Mouse (Mus musculus): ENCODE results near the gene Zfp940. TPM values are rescaled to one million over a fixed set of nuclear protein-coding genes. Genes with fewer than 3 reads are reported as not detected.
"Not testable (repeated sequence)": the region's sequence is repeated elsewhere in the genome, so short reads cannot be mapped to it uniquely, and the experiment has no call there.

Gene Zfp940
- 9.0 and 10.2 TPM in 2 replicates for polyA plus RNA-seq (2016; fragmentation: Nextera tagmentation; extraction: Ambion mirVana)

- H3K36me3 ChIP-seq = peaks cover 23% of the 10 kb centered on the region
- H3K9ac ChIP-seq (replicated peaks) = peak within 1 kb of the TSS; percentile 61
- H3K4me3 ChIP-seq (replicated peaks) = peak within 1 kb of the TSS; percentile 55
- peaks cover 6% of the 10 kb centered on the region for H3K4me1 ChIP-seq (replicated peaks)
- WGBS = 1% methylated on average over 21 of the region's 21 CpGs
- H3K27me3 ChIP-seq = no peaks in the 10 kb centered on the region
- no peak within 1 kb of the TSS for H3K27ac ChIP-seq
- H3K4me2 ChIP-seq = peak within 1 kb of the TSS; percentile 75
- no peaks in the 10 kb centered on the region for H3K9me3 ChIP-seq
- peak; percentile 93 for ATAC-seq (ENCODE audit: insufficient number of reproducible peaks, insufficient read depth, low FRiP score, low TSS enrichment, low read depth)
Observed at GRCm38 (mm10) chr7:29853219-29853842, at the start of gene Zfp940. Gene Zfp940, minus strand, starts transcription at chr7:29853669.

GRCm38 (mm10) chr7:29898351-29898750, 44.9 kb upstream of the Zfp940 start:
- 92% methylated on average over 4 of the region's 4 CpGs for WGBS

GRCm38 (mm10) chr7:29892756-29893155, 39.3 kb upstream of the Zfp940 start:
- Histone ChIP-seq H3K36me3 (peaks cover 79% of the 10 kb centered on the region), H3K27me3 (no peaks in the 10 kb centered on the region), H3K9ac (replicated peaks) (no peak overlapping the region), H3K4me3 (replicated peaks) (no peak overlapping the region), H3K4me2 (no peak overlapping the region), H3K27ac (no peak overlapping the region), H3K9me3 (peaks cover 66% of the 10 kb centered on the region), H3K4me1 (replicated peaks) (no peaks in the 10 kb centered on the region)
- no peak for ATAC-seq (ENCODE audit: insufficient number of reproducible peaks, insufficient read depth, low FRiP score, low TSS enrichment, low read depth)
- WGBS = 97% methylated on average over 4 of the region's 4 CpGs

More at GRCm38 (mm10) chr7:29898351-29898750, 44.9 kb upstream of the Zfp940 start:
- Histone ChIP-seq H3K27ac (no peak overlapping the region), H3K9me3 (peaks cover 38% of the 10 kb centered on the region), H3K4me3 (replicated peaks) (no peak overlapping the region), H3K4me2 (no peak overlapping the region), H3K36me3 (peaks cover 94% of the 10 kb centered on the region), H3K4me1 (replicated peaks) (no peaks in the 10 kb centered on the region), H3K9ac (replicated peaks) (no peak overlapping the region), H3K27me3 (no peaks in the 10 kb centered on the region)
- ATAC-seq (ENCODE audit: insufficient number of reproducible peaks, insufficient read depth, low FRiP score, low TSS enrichment, low read depth) = no peak

GRCm38 (mm10) chr7:29890501-29890900, 37.0 kb upstream of the Zfp940 start:
- H3K36me3 ChIP-seq = peaks cover 56% of the 10 kb centered on the region
- no peak overlapping the region for H3K4me2 ChIP-seq
- no peaks in the 10 kb centered on the region for H3K4me1 ChIP-seq (replicated peaks)
- no peak for ATAC-seq (ENCODE audit: insufficient number of reproducible peaks, insufficient read depth, low FRiP score, low TSS enrichment, low read depth)
- H3K9ac ChIP-seq (replicated peaks) = no peak overlapping the region
- H3K4me3 ChIP-seq (replicated peaks) = no peak overlapping the region
- peaks cover 75% of the 10 kb centered on the region for H3K9me3 ChIP-seq
- 96% methylated on average over 7 of the region's 7 CpGs for WGBS
- no peaks in the 10 kb centered on the region for H3K27me3 ChIP-seq
- no peak overlapping the region for H3K27ac ChIP-seq

- Histone ChIP-seq H3K27me3 (no peaks in the 10 kb centered on the region), H3K9me3 (peaks cover 35% of the 10 kb centered on the region), H3K4me3 (replicated peaks) (no peak overlapping the region), H3K9ac (replicated peaks) (no peak overlapping the region), H3K27ac (no peak overlapping the region), H3K4me1 (replicated peaks) (no peaks in the 10 kb centered on the region), H3K36me3 (peaks cover 25% of the 10 kb centered on the region), H3K4me2 (no peak overlapping the region)
- ATAC-seq (ENCODE audit: insufficient number of reproducible peaks, insufficient read depth, low FRiP score, low TSS enrichment, low read depth) = no peak
- 90% methylated on average over 7 of the region's 7 CpGs for WGBS
Observed at GRCm38 (mm10) chr7:29880916-29881315, 27.4 kb upstream of the Zfp940 start.

- Histone ChIP-seq H3K4me1 (replicated peaks) (no peaks in the 10 kb centered on the region), H3K4me3 (replicated peaks) (no peak overlapping the region), H3K27me3 (no peaks in the 10 kb centered on the region), H3K9me3 (peaks cover 34% of the 10 kb centered on the region), H3K27ac (no peak overlapping the region), H3K4me2 (no peak overlapping the region), H3K36me3 (peaks cover 34% of the 10 kb centered on the region), H3K9ac (replicated peaks) (no peak overlapping the region)
- 34% methylated on average over 7 of the region's 7 CpGs for WGBS
- ATAC-seq (ENCODE audit: insufficient number of reproducible peaks, insufficient read depth, low FRiP score, low TSS enrichment, low read depth) = no peak
Observed at GRCm38 (mm10) chr7:29880056-29880455, 26.6 kb upstream of the Zfp940 start.

GRCm38 (mm10) chr7:29877561-29877960, 24.1 kb upstream of the Zfp940 start:
- ATAC-seq (ENCODE audit: insufficient number of reproducible peaks, insufficient read depth, low FRiP score, low TSS enrichment, low read depth); H3K9ac ChIP-seq (replicated peaks); H3K4me1 ChIP-seq (replicated peaks); H3K4me3 ChIP-seq (replicated peaks); H3K4me2 ChIP-seq; H3K27me3 ChIP-seq; H3K27ac ChIP-seq: not testable (repeated sequence)
- 92% methylated on average over 9 of the region's 9 CpGs for WGBS
- H3K36me3 ChIP-seq = peaks cover 45% of the 10 kb centered on the region
- H3K9me3 ChIP-seq = peaks cover 28% of the 10 kb centered on the region

GRCm38 (mm10) chr7:29874256-29874655, 20.8 kb upstream of the Zfp940 start:
- H3K4me3 ChIP-seq (replicated peaks) = no peak overlapping the region
- no peak overlapping the region for H3K9ac ChIP-seq (replicated peaks)
- no peak overlapping the region for H3K27ac ChIP-seq
- WGBS = 94% methylated on average over 10 of the region's 10 CpGs
- H3K4me1 ChIP-seq (replicated peaks) = no peaks in the 10 kb centered on the region
- H3K4me2 ChIP-seq = no peak overlapping the region
- H3K36me3 ChIP-seq = peaks cover 52% of the 10 kb centered on the region
- peaks cover 42% of the 10 kb centered on the region for H3K9me3 ChIP-seq
- no peak for ATAC-seq (ENCODE audit: insufficient number of reproducible peaks, insufficient read depth, low FRiP score, low TSS enrichment, low read depth)
- no peaks in the 10 kb centered on the region for H3K27me3 ChIP-seq

- no peak for ATAC-seq (ENCODE audit: insufficient number of reproducible peaks, insufficient read depth, low FRiP score, low TSS enrichment, low read depth)
- no peaks in the 10 kb centered on the region for H3K27me3 ChIP-seq
- 89% methylated on average over 7 of the region's 7 CpGs for WGBS
- H3K4me1 ChIP-seq (replicated peaks) = peaks cover 8% of the 10 kb centered on the region
- H3K36me3 ChIP-seq = peaks cover 10% of the 10 kb centered on the region; the same call in 1 of the 2 replicates
- no peak overlapping the region for H3K4me2 ChIP-seq
- H3K9ac ChIP-seq (replicated peaks) = no peak overlapping the region
- no peak overlapping the region for H3K4me3 ChIP-seq (replicated peaks)
- no peak overlapping the region for H3K27ac ChIP-seq
- no peaks in the 10 kb centered on the region for H3K9me3 ChIP-seq
Observed at GRCm38 (mm10) chr7:29861660-29862059, 8.2 kb upstream of the Zfp940 start.

GRCm38 (mm10) chr7:29859532-29860517, 6.4 kb upstream of the Zfp940 start, which contains the start of gene Zfp420:
Gene Zfp420, plus strand, starts transcription at chr7:29859979.
- peak within 1 kb of the TSS; percentile 66 for H3K4me3 ChIP-seq (replicated peaks)
- peak; percentile 97 for ATAC-seq (ENCODE audit: insufficient number of reproducible peaks, insufficient read depth, low FRiP score, low TSS enrichment, low read depth)
- WGBS = 6% methylated on average over 32 of the region's 32 CpGs

GRCm38 (mm10) chr7:29852831-29853218, 644 bp downstream of the Zfp940 start:
- Histone ChIP-seq H3K27me3 (no peaks in the 10 kb centered on the region), H3K4me3 (replicated peaks) (peak overlapping the region; percentile 55), H3K36me3 (peaks cover 26% of the 10 kb centered on the region), H3K4me2 (peak overlapping the region; percentile 75), H3K9ac (replicated peaks) (peak overlapping the region; percentile 61), H3K27ac (no peak overlapping the region), H3K4me1 (replicated peaks) (peaks cover 6% of the 10 kb centered on the region), H3K9me3 (no peaks in the 10 kb centered on the region)
- ATAC-seq (ENCODE audit: insufficient number of reproducible peaks, insufficient read depth, low FRiP score, low TSS enrichment, low read depth) = no peak; the same call in 1 of the 2 replicates
- 56% methylated on average over 9 of the region's 9 CpGs for WGBS

More at GRCm38 (mm10) chr7:29859532-29860517, 6.4 kb upstream of the Zfp940 start, which contains the start of gene Zfp420:
- H3K4me2 ChIP-seq = peak within 1 kb of the TSS; percentile 78
- H3K9ac ChIP-seq (replicated peaks) = peak within 1 kb of the TSS; percentile 73
- H3K27ac ChIP-seq = 0 out of 2 replicates have a peak within 1 kb of the TSS, but pooled peaks have one; percentile 4
- no peaks in the 10 kb centered on the region for H3K9me3 ChIP-seq
- peaks cover 10% of the 10 kb centered on the region; the same call in 1 of the 2 replicates for H3K36me3 ChIP-seq
- peaks cover 8% of the 10 kb centered on the region for H3K4me1 ChIP-seq (replicated peaks)
- H3K27me3 ChIP-seq = no peaks in the 10 kb centered on the region
